Mouse (Mus musculus) layer of hippocampus, postnatal 25 days (tissue): Measurements from ENCODE around the gene Ebf4. TPM values are rescaled to one million over a fixed set of nuclear protein-coding genes. Genes with fewer than 3 reads are reported as not detected.

Experiments
- total RNA-seq, 2 experiments: library from RNA; stranded (reverse); gene quantifications; 2 replicates each; pipeline ENCODE4 v1.2.3; 2021

The Ebf4 gene
- total RNA-seq, 2 experiments from 2014 or later: 9.3 to 13.6 TPM

Other genes starting within 250 kb of the Ebf4 start
- under 1 TPM; 0.16 to 0.17 TPM for gene Tgm6, start 182.8 kb upstream of the Ebf4 start, total RNA-seq
- 100 to 1,000 TPM; 101 to 123 TPM for gene Snrpb, start 115.8 kb upstream of the Ebf4 start, total RNA-seq
- under 1 TPM in 1 of 2 experiments, not detected in 1; 0.12 TPM for gene Tmc2, start 100.0 kb upstream of the Ebf4 start, total RNA-seq
- gene Nop56, start 20.7 kb upstream of the Ebf4 start, total RNA-seq: 100 to 1,000 TPM; 129 to 165 TPM
- 100 to 1,000 TPM; 320 to 329 TPM for gene Idh3b, start 10.6 kb upstream of the Ebf4 start, total RNA-seq
- gene Cpxm1, start 102.4 kb downstream of the Ebf4 start, total RNA-seq: 1 to 10 TPM; 6.3 to 6.8 TPM
- gene Gm28372, start 110.1 kb downstream of the Ebf4 start, total RNA-seq: not detected
- not detected for gene 1700020A23Rik, start 110.1 kb downstream of the Ebf4 start, total RNA-seq
- gene Tmem239, start 111.3 kb downstream of the Ebf4 start, total RNA-seq: not detected
- 10 to 100 TPM; 91.6 to 95.2 TPM for gene Vps16, start 129.2 kb downstream of the Ebf4 start, total RNA-seq
- gene Pced1a, start 129.5 kb downstream of the Ebf4 start, total RNA-seq: 10 to 100 TPM; 22.4 to 25.4 TPM
- gene Ptpra, start 155.1 kb downstream of the Ebf4 start, total RNA-seq: 100 to 1,000 TPM; 322 to 337 TPM